Mouse (Mus musculus): ENCODE data around the gene Vpreb1. TPM values are rescaled to one million over a fixed set of nuclear protein-coding genes. Genes with fewer than 3 reads are reported as not detected.
"Not testable (repeated sequence)": the region's sequence is repeated elsewhere in the genome, so short reads cannot be mapped to it uniquely, and the experiment has no call there.

The Vpreb1 gene
- total RNA-seq, 2 experiments from 2014 or later, result 0.62 TPM; not detected in 1

DNA sequence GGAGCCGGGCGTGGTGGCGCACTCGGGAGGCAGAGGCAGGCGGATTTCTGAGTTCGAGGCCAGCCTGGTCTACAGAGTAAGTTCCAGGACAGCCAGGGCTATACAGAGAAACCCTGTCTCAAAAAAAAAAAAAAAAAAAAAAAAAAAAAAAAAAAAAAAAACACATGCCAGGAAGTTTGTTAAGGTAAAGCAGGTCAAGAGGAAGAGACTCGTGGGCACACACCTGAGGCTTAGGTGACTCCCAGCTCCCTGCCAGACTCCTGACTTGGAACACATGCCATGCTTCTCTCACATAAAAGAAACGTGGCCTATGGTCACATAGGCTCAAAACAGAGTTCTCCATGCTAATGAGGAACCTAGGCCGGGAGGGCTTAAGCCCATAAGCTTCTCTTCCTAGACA lies 14.6 kb downstream of the Vpreb1 start:
- DNase-seq (ENCODE audit: low spot score in 2 of 2), result not testable (repeated sequence)

DNA sequence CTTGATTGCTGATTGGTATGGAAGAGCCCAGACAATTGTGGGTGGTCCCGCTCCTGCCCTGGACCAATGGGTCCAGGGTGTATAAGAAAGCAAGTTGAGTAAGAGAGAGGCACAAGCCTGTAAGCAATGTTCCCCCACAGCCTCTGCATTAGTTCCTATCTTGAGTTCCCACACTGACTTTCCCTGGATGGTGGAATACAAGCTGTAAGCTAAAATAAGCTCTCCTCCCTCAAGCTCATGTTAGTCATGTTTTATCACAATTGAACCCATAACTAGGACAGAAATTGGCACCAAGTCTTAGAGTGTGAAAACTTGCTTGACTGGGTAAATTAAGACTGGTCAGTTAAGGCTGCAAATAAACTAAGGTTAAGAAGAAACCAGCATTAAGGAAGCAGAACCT lies 15.1 kb downstream of the Vpreb1 start:
- no peak for DNase-seq (ENCODE audit: low spot score in 2 of 2)

DNA sequence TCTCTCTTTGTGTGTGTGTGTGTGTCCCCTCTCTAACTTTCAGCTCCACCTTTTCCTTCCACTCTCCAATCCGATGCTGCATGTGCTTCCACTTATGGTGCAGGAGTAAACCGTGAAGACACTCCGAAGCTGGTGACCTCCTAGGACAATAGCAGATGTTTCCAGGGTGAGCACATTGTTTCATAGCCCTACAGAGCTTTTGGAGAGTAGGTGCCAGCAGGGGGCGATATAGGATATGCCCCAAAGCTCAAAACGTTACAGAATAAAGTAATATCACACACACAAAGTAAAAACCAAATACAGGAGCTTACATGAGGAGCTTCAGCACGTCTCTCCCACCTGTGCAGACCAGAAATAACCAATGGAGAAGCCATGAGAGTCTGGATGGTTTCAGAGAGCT lies 15.8 kb downstream of the Vpreb1 start:
- DNase-seq (ENCODE audit: low spot score in 2 of 2), result peak; percentile 17 to 37

DNA sequence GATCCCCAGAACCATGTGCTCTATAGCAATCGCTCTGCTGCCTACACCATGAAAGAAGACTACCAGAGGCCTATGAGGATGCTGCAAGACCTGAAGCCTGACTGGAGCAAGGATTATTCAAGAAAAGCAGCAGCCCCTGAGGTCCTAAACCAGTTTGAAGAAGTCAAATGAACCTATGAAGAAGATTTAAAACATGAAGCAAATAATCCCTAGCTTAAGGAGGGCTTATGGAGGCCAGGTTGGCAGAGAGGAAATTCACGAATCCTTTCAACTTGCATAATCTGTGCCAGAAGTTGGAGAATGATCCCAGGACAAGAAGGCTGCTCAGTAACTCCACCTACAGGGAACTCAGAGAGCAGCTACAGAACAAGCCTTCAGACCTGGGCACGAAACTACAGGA lies 18.2 kb downstream of the Vpreb1 start:
- DNase-seq (ENCODE audit: low spot score in 2 of 2), result no peak

DNA sequence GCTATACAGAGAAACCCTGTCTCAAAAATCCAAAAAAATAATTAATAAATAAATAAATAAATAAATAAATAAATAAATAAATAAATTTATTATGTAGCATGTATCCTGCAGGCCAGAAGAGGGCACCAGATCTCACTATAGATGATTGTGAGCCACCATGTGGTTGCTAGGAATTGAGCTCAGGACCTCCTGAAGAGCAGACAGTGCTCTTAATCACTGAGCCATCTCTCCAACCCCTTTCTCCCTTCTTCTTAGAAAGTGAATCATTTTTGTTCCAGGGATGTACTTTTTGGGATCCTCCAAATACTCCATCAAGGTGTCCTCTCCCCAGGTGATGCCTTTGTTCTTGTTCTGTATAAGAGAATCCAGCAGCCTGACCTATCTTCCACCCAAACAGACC lies 21.4 kb downstream of the Vpreb1 start:
- no peak for DNase-seq (ENCODE audit: low spot score in 2 of 2)

DNA sequence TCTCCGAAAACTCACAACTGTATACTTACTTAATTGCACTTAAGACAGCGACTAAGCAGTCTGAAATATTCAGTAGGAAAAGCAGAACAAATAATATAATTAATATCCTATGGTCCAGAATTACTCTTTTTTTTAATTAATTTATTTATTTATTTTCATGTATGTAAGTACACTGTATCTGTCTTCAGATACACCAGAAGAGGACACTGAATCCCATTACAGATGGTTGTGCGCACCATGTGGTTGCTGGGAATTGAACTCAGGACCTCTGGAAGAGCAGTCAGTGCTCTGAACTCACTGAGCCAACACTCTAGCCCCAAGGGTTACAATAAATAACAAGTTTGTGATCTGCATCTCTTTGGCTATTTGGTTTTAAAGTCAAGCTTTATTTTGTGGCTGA lies 41.0 kb downstream of the Vpreb1 start:
- no peak for DNase-seq (ENCODE audit: low spot score in 2 of 2)

DNA sequence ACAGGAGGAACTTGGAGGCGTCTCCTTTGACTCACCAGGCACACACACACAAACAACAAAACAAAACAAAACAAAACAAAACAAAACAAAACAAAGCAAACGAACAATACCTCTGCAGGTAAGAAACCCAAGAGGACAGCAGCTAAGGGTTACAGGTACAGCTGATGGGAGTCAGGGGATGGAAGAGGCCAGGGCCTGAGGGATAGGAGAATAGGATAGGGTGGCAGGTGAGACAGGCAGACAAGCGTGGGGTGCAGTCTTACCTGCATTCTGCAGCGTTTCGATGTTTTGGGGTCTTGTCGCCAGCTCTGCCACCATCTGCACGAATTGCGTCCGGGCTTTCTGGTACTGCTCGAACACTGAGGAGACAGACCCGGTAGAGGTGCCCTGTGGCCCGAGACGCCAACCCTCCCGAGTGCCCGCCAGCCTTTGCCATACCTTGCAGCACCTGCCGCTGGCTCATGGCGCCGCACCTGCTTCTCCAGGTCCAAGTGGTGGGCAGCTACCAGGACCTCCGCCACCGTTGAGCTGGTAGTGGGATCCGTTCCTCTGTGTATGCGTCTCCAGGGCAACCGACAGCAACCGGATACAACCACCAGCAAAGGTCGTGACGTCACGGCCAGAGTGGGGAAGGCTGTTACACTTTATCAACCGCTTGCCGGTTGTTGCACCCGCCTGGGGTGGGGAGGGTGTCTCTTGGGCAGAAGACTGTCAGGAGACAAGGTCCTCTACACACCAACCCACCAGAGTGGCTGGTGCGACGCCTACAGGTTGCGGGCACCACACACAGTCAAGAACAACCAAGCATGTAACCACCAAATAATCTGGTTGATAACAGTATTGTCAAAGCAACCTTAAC lies 41.7 kb downstream of the Vpreb1 start, which contains the start of gene Spag6l:
Gene Spag6l (minus strand): TSS at position 700 of the 859 bp plus-strand sequence.
- peak; percentile 65 to 67 for DNase-seq (ENCODE audit: low spot score in 2 of 2)

DNA sequence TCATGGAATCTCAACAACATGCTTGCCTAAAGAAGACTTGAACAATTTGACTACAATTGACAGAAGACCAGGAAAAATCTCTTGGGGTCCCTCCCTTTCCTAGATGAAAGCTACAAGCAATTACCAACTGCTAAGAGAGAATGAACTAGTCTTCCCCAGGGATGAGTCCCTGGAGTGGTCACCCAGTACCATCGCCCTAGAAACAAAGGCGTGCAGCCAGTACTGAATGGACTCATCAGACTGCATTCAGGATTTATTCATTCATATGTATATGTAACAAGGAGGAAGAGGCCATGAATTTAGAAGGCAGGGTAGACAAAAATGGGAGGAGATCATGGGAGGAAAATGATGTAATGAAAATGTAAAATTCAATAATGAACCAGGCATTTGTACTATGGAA lies 44.4 kb downstream of the Vpreb1 start:
- no peak for DNase-seq (ENCODE audit: low spot score in 2 of 2)

DNA sequence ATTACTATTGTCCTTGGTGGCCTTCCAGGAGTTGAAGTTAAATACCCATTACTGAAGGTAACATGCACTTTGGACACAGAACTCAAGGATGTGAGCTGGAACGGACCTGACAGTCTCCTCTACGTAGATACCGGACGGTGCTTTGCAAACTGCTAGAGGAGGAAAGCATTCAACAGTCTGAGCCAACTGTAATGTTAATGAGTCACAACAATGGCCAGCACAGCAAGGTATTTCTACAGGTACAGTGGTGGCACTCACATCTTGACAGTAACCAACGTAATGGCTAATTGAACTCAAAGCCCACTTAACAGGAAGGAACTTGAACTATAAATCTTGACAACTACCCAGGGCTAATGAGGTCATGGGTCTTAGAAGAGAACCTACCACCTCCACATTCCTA lies 45.2 kb downstream of the Vpreb1 start:
- no peak for DNase-seq (ENCODE audit: low spot score in 2 of 2)

Other genes starting within 250 kb of the Vpreb1 start
- gene Olfr19, start 194.4 kb downstream of the Vpreb1 start, total RNA-seq (2021), result not detected
- 10 to 100 TPM; 13.1 to 13.8 TPM for gene Spag6l, start 41.4 kb downstream of the Vpreb1 start, total RNA-seq (2021)
- not detected for gene Igll1, start 6.9 kb downstream of the Vpreb1 start, total RNA-seq (2021)
- 10 to 100 TPM; 49.6 to 66.5 TPM for gene Top3b, start 107 bp downstream of the Vpreb1 start, total RNA-seq (2021)
- gene Ppm1f, start 25.6 kb upstream of the Vpreb1 start, total RNA-seq (2021), result 10 to 100 TPM; 24.5 to 24.7 TPM
- 100 to 1,000 TPM; 341 to 366 TPM for gene Mapk1, start 112.5 kb upstream of the Vpreb1 start, total RNA-seq (2021)
- gene Ypel1, start 198.9 kb upstream of the Vpreb1 start, total RNA-seq (2021), result 10 to 100 TPM; 49.3 TPM
- gene Ppil2, start 240.4 kb upstream of the Vpreb1 start, total RNA-seq (2021), result 10 to 100 TPM; 87.4 to 90.0 TPM

Data from layer of hippocampus, postnatal 10 days (tissue).